Mouse (Mus musculus): ENCODE data around the gene Macf1. TPM values are rescaled to one million over a fixed set of nuclear protein-coding genes. Genes with fewer than 3 reads are reported as not detected.

Macf1 gene
- polyA plus RNA-seq, 1 experiment from 2014 or later: 43.7 TPM

DNA sequence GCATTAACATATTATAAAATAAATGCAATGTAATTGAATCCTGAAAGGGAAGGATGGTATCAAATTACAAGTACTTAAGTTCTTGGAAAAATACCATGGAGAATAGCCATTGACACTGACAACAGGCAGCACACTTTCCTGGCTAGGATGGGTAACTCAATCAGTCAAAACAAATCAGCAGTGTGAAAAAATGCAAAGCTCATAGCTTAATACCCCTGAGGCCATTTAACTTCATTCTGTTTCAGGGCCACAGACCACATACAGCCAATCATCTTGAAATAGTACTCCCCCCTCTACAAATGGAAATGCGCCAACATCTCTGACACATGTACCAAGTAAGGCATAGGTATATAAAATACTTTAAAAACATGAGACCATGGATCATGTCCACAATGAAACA is 281.9 kb downstream of the Macf1 start:
- Histone ChIP-seq H3K36me3 (peaks cover 54% of the 10 kb centered on the region), H3K4me3 (no peak overlapping the region), H3K9ac (no peak overlapping the region), H3K27ac (replicated peaks) (no peak overlapping the region), H3K4me1 (peaks cover 65% of the 10 kb centered on the region), H3K4me2 (no peak overlapping the region), H3K9me3 (no peaks in the 10 kb centered on the region), H3K27me3 (replicated peaks) (no peaks in the 10 kb centered on the region)
- ATAC-seq (ENCODE audit: extremely low read depth, insufficient number of reproducible peaks, low FRiP score, low TSS enrichment): no peak
- WGBS: 87% methylated on average over 1 of the region's 1 CpGs

DNA sequence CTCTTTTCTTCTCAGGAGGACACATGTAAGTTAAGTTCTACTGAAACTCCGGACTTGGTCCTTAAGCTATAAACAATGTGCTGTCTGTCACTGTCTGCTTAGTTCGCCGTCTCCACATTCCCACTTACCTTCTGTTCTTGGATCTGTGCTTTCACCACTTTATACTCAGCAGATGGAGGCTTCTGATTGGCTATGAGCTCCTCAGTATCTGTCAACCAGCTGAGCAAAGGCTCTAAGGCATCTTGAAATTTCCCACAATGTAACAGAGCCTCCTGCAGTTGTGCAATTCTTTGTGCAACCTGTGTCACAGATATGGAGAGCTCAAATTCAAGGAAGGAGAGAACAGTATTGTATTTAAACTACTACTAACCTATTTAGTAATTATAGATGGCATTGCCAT is 282.9 kb downstream of the Macf1 start:
- 66% methylated on average over 3 of the region's 3 CpGs for WGBS
- ATAC-seq (ENCODE audit: extremely low read depth, insufficient number of reproducible peaks, low FRiP score, low TSS enrichment): no peak

DNA sequence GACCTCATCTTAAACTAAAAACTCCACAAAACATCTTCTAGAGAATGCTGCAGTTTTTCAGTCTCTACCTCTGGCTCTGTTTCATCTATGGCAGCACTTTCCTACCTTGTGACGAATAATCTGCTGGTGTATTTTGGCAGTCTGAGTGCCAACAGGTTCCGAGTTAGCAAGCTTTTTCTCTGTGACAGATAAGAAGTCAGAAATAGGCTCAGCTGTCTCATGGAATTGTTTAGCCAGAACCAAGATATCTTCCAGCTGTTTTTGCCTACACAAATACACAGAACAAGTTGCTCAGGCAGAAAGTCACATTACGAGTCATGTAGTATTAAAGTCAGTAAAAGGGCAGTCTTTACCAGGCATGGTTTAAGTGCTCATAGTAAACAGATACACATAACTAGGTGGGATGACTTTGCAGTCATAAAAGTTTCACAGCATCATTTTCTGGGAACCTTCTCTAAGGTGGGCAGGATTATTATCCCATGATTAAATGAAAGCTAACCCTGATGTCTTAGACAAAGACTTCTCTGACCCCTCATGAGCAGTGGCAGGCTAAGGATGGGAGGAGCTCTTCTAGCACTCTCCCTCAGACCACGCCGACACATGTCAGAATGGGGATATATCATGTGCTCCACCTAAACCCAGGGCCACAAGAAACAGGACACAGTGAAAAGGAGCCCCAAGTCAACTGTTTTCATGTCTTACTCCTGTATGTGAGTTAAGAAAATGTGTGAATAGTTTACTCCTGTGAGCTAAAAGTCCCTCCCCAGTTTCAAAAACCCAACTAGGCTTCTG is 286.3 kb downstream of the Macf1 start:
- WGBS: 45% methylated on average over 5 of the region's 5 CpGs
- Histone ChIP-seq H3K4me1 (peaks cover 25% of the 10 kb centered on the region), H3K9me3 (no peaks in the 10 kb centered on the region), H3K27ac (replicated peaks) (peak overlapping the region; percentile 68), H3K4me2 (no peak overlapping the region), H3K9ac (peak overlapping the region; percentile 28; the same call in 1 of the 2 replicates), H3K27me3 (replicated peaks) (no peaks in the 10 kb centered on the region), H3K4me3 (no peak overlapping the region), H3K36me3 (peaks cover 86% of the 10 kb centered on the region)
- ATAC-seq (ENCODE audit: extremely low read depth, insufficient number of reproducible peaks, low FRiP score, low TSS enrichment): no peak

More for the DNA sequence above, 282.9 kb downstream of the Macf1 start:
- peaks cover 56% of the 10 kb centered on the region for H3K4me1 ChIP-seq
- H3K27me3 ChIP-seq (replicated peaks): no peaks in the 10 kb centered on the region
- no peak overlapping the region for H3K4me2 ChIP-seq
- peaks cover 57% of the 10 kb centered on the region for H3K36me3 ChIP-seq
- no peak overlapping the region for H3K4me3 ChIP-seq
- H3K9me3 ChIP-seq: no peaks in the 10 kb centered on the region
- H3K9ac ChIP-seq: no peak overlapping the region
- no peak overlapping the region for H3K27ac ChIP-seq (replicated peaks)

DNA sequence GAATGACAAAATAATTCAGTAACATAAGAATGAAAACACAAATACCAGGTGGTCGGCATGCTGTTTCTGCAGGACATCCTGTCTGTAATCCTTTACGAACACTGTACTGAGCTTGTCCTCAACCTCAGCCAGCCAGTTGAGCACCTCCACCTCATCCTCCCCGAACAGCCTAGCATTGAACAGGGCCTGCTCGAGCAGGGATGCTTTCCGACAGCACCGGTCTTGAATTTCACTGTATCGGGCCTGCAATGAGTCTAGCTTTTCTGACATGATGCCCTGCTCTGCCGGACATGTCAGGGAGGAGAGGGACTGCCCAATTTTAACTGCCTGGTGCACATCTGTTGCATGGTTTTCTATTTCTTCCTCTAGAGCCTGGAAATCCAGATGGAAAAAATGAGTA is 287.1 kb downstream of the Macf1 start:
- no peaks in the 10 kb centered on the region for H3K27me3 ChIP-seq (replicated peaks)
- H3K27ac ChIP-seq (replicated peaks): no peak overlapping the region
- peaks cover 17% of the 10 kb centered on the region for H3K4me1 ChIP-seq
- no peak overlapping the region for H3K9ac ChIP-seq
- no peak for ATAC-seq (ENCODE audit: extremely low read depth, insufficient number of reproducible peaks, low FRiP score, low TSS enrichment)
- H3K4me3 ChIP-seq: no peak overlapping the region
- no peaks in the 10 kb centered on the region for H3K9me3 ChIP-seq
- 93% methylated on average over 8 of the region's 8 CpGs for WGBS
- H3K4me2 ChIP-seq: no peak overlapping the region
- peaks cover 94% of the 10 kb centered on the region for H3K36me3 ChIP-seq

DNA sequence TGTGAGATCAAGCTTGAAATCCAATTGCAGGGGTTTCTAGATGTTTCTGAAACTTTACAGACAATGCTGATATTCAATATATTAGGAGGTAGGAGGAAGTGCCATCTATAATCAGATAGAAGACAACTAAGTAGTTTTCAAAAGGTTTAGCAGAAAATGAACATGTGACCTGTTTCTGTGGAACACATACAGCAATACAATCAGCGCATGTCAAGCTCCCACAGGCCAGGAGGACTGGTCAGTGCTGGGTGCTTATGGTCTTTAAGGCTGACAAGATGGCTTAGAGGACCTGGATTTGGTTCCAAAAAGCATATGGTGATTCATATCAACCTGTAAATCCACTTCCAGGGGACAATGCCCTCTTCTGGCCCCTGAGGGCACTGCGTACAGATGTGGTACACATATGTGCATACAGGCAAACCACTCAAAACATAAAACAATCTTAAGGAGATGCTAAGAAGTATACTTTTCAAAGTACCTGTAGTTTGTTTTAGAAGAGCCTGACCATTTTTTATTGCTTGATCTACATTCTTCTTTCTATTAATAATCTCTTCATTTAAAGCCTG is 288.6 kb downstream of the Macf1 start:
- peaks cover 12% of the 10 kb centered on the region for H3K4me1 ChIP-seq
- H3K4me3 ChIP-seq: no peak overlapping the region
- 97% methylated on average over 2 of the region's 2 CpGs for WGBS
- no peak overlapping the region for H3K4me2 ChIP-seq
- H3K9me3 ChIP-seq: no peaks in the 10 kb centered on the region
- ATAC-seq (ENCODE audit: extremely low read depth, insufficient number of reproducible peaks, low FRiP score, low TSS enrichment): no peak
- H3K36me3 ChIP-seq: peaks cover 95% of the 10 kb centered on the region
- H3K9ac ChIP-seq: no peak overlapping the region
- H3K27me3 ChIP-seq (replicated peaks): no peaks in the 10 kb centered on the region
- H3K27ac ChIP-seq (replicated peaks): no peak overlapping the region

DNA sequence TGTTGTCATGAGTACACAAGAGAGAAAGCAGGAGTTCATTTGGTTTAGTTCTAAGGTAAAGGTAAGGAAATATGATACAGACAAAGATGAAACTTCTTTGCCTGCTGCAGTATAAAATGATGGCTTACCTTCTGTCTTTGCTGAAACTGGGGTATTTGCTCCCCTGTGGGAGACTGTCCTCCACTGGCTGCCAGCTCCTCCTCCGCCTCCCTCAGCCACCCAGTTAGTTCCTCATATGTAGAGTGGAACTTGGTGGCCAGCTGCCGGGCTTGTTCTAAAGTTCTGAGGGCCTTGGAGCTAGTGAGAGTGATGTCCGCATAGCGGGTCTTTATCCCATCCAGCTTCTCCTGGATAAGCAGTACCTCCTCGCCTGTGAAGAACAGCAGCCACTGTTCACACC is 289.3 kb downstream of the Macf1 start:
- Histone ChIP-seq H3K27me3 (replicated peaks) (no peaks in the 10 kb centered on the region), H3K4me1 (peaks cover 12% of the 10 kb centered on the region), H3K27ac (replicated peaks) (no peak overlapping the region), H3K9me3 (no peaks in the 10 kb centered on the region), H3K36me3 (peaks cover 98% of the 10 kb centered on the region), H3K4me2 (no peak overlapping the region), H3K9ac (no peak overlapping the region), H3K4me3 (no peak overlapping the region)
- WGBS: 87% methylated on average over 5 of the region's 5 CpGs
- ATAC-seq (ENCODE audit: extremely low read depth, insufficient number of reproducible peaks, low FRiP score, low TSS enrichment): no peak

DNA sequence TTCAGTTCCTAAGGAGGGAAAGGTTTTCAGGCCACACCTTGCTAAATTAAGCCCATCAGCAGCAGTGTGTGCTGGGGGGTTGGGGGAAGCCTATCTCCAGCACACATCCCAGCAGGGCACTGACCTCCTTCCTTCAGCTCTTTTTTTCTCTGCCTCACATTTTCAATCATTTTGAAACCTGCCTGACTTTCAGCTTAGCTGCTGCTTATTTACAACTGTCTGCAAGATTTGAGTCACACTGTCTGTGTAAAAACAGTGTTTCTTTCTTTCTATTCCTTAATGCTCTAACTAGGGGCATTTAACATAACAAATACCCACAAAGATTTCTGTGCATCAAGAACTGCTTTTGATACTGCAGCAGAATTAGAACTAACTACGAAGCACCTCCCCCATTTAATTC is 289.9 kb downstream of the Macf1 start:
- Histone ChIP-seq H3K9ac (no peak overlapping the region), H3K36me3 (peaks cover 98% of the 10 kb centered on the region), H3K4me1 (peaks cover 12% of the 10 kb centered on the region), H3K27me3 (replicated peaks) (no peaks in the 10 kb centered on the region), H3K4me2 (no peak overlapping the region), H3K4me3 (no peak overlapping the region), H3K27ac (replicated peaks) (no peak overlapping the region), H3K9me3 (no peaks in the 10 kb centered on the region)
- ATAC-seq (ENCODE audit: extremely low read depth, insufficient number of reproducible peaks, low FRiP score, low TSS enrichment): no peak
- 89% methylated on average over 1 of the region's 1 CpGs for WGBS

DNA sequence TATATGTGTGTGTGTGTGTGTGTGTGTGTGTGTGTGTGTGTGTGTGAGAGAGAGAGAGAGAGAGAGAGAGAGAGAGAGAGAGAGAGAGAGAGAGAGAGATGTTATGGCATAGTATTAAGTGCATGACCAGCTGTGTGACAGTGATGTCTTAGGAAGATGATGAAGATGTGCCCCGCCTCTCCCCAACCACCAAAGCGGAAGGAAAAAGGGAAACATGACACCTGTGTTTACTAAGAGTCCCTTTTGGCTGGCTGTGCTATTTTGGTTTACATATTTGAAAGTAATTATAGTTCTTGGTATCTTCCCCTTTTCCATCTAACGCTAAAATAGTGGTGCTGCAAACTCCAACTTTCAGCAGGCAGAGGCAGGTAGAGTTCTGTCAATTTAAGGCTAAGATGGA is 291.2 kb downstream of the Macf1 start:
- Histone ChIP-seq H3K4me1 (peaks cover 6% of the 10 kb centered on the region), H3K4me2 (no peak overlapping the region), H3K4me3 (no peak overlapping the region), H3K27ac (replicated peaks) (no peak overlapping the region), H3K36me3 (peaks cover 99% of the 10 kb centered on the region), H3K9ac (no peak overlapping the region), H3K9me3 (no peaks in the 10 kb centered on the region), H3K27me3 (replicated peaks) (no peaks in the 10 kb centered on the region)
- no peak for ATAC-seq (ENCODE audit: extremely low read depth, insufficient number of reproducible peaks, low FRiP score, low TSS enrichment)
- 89% methylated on average over 3 of the region's 3 CpGs for WGBS

DNA sequence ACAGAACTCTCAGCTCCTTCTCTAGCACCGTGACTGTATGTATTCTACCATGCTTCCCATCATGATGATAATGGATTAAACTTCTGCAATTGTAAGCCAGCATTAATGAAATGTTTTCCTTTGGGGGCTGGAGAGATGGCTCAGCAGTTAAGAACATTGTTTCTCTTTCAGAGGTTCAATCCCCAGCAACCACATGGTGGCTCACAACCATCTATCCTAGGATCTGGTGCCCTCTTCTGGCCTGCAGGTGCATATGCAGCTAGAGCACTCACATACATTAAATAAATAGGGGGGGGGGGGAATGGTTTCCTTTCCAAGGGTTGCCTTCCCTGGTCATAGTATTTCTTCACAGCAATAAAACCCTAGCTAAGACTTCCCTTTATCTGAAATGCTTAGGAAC is 292.0 kb downstream of the Macf1 start:
- Histone ChIP-seq H3K4me2 (no peak overlapping the region), H3K27me3 (replicated peaks) (no peaks in the 10 kb centered on the region), H3K4me1 (no peaks in the 10 kb centered on the region; the same call in 1 of the 2 replicates), H3K9ac (no peak overlapping the region), H3K9me3 (no peaks in the 10 kb centered on the region), H3K4me3 (no peak overlapping the region), H3K27ac (replicated peaks) (no peak overlapping the region), H3K36me3 (peaks cover 99% of the 10 kb centered on the region)
- no peak for ATAC-seq (ENCODE audit: extremely low read depth, insufficient number of reproducible peaks, low FRiP score, low TSS enrichment)
- WGBS: 90% methylated on average over 1 of the region's 1 CpGs

DNA sequence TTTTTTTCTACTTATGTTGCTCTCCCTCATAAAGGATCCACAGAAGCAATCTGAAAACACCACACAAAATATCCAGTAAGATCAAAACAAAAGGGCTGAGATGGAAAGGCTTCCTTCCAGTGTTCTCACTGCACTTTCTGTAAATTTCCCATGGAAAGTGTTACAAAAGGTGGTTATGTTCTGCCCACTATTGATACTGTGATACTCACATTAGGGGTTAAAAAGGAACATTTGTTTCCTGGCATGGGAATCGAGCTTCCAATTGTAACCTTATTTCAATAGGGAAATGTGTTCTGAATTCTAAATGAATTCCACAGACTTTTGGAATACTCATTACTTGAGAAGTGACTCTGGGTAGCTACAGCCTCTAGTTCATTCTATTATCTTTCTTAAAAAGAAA is 299.1 kb downstream of the Macf1 start:
- Histone ChIP-seq H3K9ac (no peak overlapping the region), H3K4me2 (no peak overlapping the region), H3K4me1 (no peaks in the 10 kb centered on the region), H3K27ac (replicated peaks) (no peak overlapping the region), H3K4me3 (no peak overlapping the region), H3K36me3 (peaks cover 98% of the 10 kb centered on the region), H3K27me3 (replicated peaks) (no peaks in the 10 kb centered on the region), H3K9me3 (no peaks in the 10 kb centered on the region)
- WGBS: 71% methylated on average over 1 of the region's 1 CpGs
- no peak for ATAC-seq (ENCODE audit: extremely low read depth, insufficient number of reproducible peaks, low FRiP score, low TSS enrichment)

DNA sequence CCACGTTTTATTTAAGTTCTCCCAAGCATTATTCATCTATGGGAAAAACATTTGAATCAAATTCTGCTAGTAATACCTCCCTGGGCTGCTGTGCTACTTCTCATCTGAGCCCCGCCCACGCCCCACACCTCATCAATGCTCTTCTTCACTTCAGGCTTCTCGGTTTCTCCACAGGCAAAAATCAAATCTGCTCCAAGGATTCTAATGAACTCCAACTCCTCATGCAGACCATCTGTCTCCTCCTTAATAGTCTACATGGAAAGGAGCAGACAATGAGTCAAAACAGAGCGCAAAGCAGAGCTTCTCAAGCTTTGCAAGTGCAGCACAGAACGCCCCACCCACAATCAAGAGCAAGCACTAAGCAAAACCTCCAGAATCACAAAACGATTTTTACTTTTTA is 301.0 kb downstream of the Macf1 start:
- no peak overlapping the region for H3K27ac ChIP-seq (replicated peaks)
- H3K4me1 ChIP-seq: no peaks in the 10 kb centered on the region
- 91% methylated on average over 7 of the region's 7 CpGs for WGBS
- H3K9ac ChIP-seq: no peak overlapping the region
- H3K36me3 ChIP-seq: peaks cover 93% of the 10 kb centered on the region
- no peak overlapping the region for H3K4me2 ChIP-seq
- no peak for ATAC-seq (ENCODE audit: extremely low read depth, insufficient number of reproducible peaks, low FRiP score, low TSS enrichment)
- no peaks in the 10 kb centered on the region for H3K27me3 ChIP-seq (replicated peaks)
- no peaks in the 10 kb centered on the region for H3K9me3 ChIP-seq
- no peak overlapping the region for H3K4me3 ChIP-seq

DNA sequence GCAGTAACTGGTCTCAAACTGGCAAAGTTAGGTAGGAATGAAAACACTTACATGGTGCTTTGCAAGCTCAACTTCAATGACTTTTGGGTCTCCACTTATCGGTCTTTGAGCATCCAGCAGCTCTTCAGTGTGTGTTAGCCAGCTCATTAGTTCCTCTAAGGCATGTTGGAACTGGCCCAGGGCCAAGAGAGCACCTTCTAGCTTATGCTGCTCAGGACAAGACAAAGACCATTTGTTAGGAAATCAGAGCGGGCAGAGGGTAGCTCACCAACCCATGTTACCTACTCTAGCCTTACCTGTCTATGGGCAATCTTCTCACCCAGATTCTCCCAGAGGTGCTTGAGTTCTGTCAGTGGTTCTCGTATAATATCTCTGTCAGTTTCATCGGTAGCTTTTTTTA is 302.1 kb downstream of the Macf1 start:
- no peak overlapping the region for H3K27ac ChIP-seq (replicated peaks)
- H3K4me1 ChIP-seq: no peaks in the 10 kb centered on the region
- no peaks in the 10 kb centered on the region for H3K27me3 ChIP-seq (replicated peaks)
- H3K9me3 ChIP-seq: no peaks in the 10 kb centered on the region
- H3K9ac ChIP-seq: no peak overlapping the region
- no peak for ATAC-seq (ENCODE audit: extremely low read depth, insufficient number of reproducible peaks, low FRiP score, low TSS enrichment)
- H3K4me2 ChIP-seq: no peak overlapping the region
- no peak overlapping the region for H3K4me3 ChIP-seq
- 86% methylated on average over 4 of the region's 4 CpGs for WGBS
- H3K36me3 ChIP-seq: peaks cover 92% of the 10 kb centered on the region
